Mouse (Mus musculus) left cerebral cortex, postnatal 10 days (tissue): ENCODE data around the gene Slc2a10. TPM values are rescaled to one million over a fixed set of nuclear protein-coding genes. Genes with fewer than 3 reads are reported as not detected.

ENCODE experiments used
- DNase-seq, 2 experiments: peaks; one replicate each; pipeline ENCODE4 v3.0.0; 2021 to 2022; ENCODE audit warnings: low spot score in 2 of 2, mixed read lengths in 1 of 2; ENCODE audit errors: extremely low spot score in 1 of 2
- intact Hi-C: fragments of 180-260 bp; cut with DNase I; formaldehyde crosslinking; loops from one replicate; pipeline ENCODE4 v1.15.1; 2025
- total RNA-seq, 2 experiments: library from RNA; stranded (reverse); gene quantifications; 2 replicates each; pipeline ENCODE4 v1.2.3; 2021

The Slc2a10 gene
- total RNA-seq: 1 to 10 TPM; 1.6 to 1.9 TPM

DNA sequence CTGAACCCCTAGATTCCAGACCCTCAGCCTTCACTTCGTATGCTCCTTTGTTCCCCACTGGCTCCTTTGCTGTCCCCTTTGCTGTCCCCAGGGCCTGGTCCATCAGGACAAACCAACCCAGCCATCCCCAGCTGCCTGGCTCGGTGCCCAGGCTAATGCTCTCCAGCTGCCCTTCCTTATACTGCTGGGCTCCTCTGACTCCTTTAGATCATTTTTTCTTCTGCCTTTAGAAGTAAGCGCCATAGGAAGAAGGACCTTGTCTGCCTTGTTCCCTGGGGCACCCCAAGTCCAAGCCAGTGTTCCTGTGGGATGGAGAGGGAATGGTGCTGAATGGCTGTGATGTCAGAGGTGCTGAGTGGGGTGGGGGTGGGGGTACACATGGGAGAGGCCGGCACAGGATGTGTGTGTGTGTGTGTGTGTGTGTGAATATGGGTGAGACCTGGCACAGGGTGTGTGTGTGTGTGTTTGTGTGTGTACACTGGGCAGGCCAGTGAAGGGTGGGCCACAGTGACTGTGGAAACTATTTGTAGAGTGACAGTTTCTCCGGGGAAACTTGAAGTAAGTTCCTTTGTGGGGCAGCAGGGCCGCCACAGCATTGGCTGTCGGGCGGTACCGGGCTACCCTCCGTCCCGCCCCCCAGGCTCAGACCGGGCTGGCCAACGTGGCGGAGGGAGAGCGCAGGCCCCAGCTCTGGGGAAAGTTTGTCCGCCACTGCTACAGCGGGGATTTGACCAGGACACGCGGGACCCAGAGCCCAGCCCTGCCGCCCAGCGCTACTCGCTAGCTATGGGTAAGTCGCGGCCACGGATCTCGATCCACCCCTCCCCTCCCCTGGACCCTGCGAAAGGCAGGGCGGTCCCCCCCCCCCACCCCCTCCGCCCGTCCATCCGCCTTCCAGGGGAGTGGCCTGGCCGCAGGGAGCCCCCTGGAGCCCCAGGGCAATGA is at the start of gene Slc2a10:
Gene Slc2a10, plus strand, starts transcription at position 529 of the 945 bp plus-strand sequence.
- intact Hi-C loops: no loop called here
- peak in 1 of 2 experiments; percentile 83 for DNase-seq

DNA sequence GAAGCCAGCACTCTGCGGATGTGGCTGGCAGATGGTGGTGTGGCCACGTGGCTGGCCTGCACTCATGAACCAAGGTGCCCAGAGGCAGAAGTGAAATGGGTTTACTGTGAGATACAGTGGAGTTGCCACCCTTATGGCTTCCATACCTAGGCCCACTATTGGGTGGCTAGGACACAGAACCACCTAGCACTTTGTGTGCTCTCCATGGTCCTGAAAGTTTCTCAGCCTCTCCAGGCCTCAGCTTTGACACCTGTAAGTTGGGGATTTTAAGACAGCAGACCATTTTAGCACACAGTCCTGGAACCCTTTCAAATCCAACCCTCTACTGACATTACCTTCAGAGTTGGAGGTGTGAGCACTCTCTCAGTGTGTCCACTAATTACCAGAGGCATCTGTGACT is 46.9 kb upstream of the Slc2a10 start:
- no peak for DNase-seq
- intact Hi-C loops: no loop called here

DNA sequence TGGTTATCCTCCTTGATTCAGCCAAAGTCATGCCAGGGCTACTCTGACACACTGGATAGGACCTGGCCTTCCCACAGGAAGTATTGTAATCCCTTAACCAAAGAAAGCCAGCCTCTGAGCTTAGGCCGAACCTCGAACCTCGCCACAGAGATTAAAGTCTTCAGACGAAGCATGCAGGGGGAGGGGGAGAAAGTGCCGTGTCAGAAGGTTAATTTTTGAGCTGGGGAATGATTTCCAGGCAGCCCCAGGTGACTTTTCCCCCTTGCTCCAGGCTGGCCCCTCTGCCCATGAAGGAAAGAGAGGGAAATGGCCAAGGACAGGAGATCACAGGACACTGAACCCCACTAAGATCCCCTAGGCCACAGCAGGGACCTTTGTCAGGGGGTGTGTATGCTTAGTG is 45.4 kb upstream of the Slc2a10 start:
- intact Hi-C loops: no loop called here
- no peak for DNase-seq

DNA sequence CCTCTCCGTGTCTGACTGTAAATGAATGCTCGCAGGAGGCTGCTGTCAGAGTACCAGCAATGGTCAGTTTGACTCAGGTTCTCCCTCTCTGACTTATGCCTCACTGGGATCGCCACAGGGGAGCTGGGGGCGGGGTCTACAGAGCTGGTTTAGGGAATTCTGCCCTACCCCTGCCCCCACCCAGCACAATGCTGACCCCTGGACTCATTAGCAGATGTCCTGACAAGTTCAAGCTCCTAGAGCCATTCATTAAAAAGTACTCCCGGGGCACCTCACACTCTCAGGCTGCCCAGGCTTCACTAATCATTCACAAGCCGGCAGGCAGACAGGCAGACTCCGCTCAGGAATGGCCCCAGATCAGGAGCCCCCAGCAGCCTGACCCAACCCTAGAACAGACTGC is 43.9 kb upstream of the Slc2a10 start:
- intact Hi-C loops: no loop called here
- no peak for DNase-seq

DNA sequence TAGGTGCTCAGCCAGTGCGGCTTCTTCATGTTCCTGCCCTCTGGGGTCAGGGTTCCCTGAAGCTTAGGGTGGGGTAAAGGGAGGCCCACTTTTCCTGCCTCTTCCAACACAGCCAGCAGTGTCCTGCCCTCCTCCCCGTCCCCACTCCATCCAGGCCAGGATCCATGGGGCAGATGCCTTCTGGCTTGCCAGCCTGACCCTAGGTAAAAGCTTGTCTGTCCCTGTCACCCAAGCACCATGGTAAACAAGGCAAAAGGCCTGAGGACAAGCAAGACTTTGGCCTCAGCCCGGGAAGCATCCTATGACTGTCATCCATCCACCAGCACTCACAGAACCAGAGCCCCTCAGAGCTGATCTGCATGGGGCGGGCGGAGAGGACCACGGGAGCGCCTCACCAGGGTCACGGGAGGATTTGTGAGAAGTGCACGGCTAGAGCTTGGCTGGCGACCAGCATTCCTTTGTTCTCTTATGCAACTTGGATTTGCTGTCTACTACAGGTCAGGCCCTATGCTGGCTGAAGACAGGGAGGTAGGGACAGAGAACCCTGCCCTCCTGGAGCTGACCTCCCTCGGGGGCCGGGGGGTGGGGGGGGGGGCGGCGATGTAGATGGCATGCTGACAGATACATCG is 35.6 kb upstream of the Slc2a10 start:
- peak in 1 of 2 experiments; percentile 78 for DNase-seq
- intact Hi-C loops: no loop called here

DNA sequence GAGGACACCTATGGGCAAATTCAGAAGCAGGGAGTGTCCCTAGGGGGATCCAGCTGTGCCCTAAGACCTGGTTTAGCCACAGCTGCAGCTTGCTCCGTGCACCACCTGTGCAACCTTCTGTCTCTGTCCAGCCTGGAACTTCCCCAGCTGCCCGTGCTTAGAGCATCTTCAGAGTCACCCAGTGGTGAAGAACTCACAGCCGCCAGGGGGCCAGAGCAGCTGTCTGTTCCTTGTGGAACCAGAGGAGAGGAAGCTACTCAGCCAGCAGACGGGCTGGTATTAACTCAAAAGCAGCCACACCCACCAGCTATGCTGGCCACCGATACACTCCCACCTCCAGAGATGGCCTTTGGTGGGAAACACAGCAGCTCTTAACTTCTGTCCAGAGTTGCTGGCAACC is 33.4 kb upstream of the Slc2a10 start:
- intact Hi-C loops: no loop called here
- DNase-seq: peak in 1 of 2 experiments; percentile 66

DNA sequence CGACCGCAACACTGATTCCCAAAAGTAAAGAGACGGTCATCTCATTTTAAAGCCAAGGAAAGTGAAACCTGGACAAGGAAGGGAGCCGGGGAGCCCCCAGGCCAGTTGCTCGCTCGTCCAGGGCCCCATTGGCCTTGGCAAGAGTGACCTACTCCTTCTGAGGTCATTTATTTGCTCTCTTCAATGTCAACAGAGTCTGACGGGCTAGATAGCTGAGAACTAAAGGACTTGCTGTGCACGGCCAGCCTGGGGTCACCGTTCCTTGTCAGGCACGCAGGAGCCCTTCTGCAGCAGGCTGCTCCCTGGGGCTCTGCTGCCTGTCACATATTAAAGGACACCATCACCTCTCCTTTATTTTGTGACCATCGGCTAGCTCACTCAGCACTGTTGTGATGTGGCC is 31.6 kb upstream of the Slc2a10 start:
- intact Hi-C loops: no loop called here
- no peak for DNase-seq

DNA sequence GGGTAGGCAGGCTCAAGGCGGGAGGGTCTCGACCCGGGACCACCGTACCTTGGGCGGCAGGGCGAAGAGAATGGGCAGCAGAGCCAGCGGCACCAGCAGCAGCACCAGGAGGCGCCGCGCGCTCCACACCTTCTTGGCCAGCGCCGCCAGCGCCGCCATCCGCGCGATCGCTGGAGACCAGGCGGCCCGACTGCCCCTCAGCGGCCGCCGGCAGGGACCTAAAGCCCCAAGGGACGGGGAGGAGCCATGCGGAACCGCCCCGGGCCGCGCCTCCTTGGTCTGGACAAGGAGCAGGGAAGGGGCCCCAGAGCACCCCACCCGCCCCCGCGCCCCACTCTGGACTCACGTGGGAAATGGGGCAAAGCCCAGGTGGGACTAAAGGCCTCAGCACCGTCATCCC is 30.6 kb upstream of the Slc2a10 start, which contains the start of gene Slc13a3:
Gene Slc13a3, minus strand, starts transcription at position 228 of the 400 bp plus-strand sequence.
- peak in 1 of 2 experiments; percentile 74 for DNase-seq

DNA sequence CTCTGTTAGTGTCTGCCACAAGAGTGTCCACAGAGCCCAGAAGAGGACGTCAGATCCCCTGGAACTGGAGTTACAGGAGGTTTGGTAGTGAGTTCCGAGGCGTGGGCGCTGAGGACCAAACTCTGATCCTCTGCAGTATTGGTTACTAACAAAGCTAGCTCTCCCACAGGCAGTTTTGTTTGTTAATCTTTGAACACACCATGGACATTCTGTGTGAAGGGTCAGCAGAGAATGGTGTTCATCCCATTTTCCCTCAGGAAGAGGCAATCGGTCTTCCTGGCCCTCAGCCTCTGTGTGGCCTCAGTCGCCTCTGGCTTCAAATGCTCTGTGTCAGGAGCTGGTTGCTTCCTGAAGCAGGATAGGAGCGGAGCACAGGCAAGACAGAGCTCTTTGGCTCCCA is 28.2 kb upstream of the Slc2a10 start:
- DNase-seq: no peak
- intact Hi-C loops: no loop called here

More for the DNA sequence above, 30.6 kb upstream of the Slc2a10 start, which contains the start of gene Slc13a3:
- intact Hi-C loops: no loop called here

DNA sequence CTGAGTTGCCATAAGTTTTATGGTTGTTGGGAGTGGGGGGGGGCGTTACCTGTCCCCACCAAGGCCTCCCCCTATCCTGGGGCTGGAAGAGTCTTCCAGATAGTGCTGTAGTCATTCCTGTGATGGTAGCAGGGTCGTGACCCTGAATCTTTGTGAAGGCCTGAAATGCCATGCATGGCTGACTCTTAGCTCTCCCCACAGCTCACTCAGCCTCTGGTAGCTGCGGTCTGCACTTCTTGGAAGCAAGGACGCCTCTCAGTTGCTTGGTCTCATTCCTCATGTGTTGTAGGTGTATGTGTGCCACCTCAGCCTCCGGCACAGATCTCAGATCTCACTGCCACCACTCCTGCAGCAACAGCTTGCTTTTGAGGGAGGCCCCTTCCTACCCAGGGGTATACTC is 27.7 kb upstream of the Slc2a10 start:
- intact Hi-C loops: no loop called here
- no peak for DNase-seq

DNA sequence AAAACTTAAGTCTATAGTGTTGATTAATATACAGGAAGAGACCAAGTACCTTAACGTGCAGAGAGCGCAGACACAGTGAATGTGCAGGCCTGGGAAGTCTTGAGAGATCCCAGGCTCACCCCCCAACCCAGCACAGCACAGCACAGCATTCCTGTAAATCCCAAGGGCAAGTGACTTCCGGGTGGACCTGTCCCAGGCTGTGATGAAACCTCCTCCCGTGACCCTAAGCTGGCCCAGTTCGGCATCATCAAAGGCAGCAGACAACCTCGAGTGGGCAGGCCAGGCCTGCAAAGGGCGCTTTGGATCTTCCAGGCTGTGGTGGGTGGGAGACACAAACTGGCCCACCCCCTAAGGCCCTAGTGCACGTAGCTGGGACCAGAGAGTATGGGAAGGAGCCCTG is 21.6 kb upstream of the Slc2a10 start:
- peak in 1 of 2 experiments; percentile 64 for DNase-seq
- intact Hi-C loops: loop anchor here (10.0 kb wide), 1 partner anchor 407 kb away; no protein-coding TSS in a partner anchor

DNA sequence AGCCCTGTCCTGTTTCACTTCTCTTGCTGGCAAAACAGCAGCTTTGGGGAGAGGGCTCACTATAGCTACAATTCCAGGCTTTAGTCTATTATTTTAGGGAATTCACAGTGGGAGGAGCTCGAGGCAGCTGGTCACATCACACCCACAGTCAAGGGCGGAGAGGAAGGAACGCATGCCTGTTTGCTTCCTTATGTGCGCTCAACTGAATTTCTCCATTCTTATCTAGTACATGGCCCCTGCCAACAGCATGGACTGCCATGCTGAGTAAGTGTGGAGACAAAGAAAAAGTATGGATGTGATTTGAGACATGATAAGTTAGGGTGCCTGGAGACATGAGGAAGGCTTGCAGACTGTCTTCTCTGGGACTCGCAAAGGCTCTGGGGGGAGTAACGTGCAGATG is 19.4 kb upstream of the Slc2a10 start:
- intact Hi-C loops: loop anchor here (10.0 kb wide), 1 partner anchor 409 kb away; no protein-coding TSS in a partner anchor
- DNase-seq: no peak

DNA sequence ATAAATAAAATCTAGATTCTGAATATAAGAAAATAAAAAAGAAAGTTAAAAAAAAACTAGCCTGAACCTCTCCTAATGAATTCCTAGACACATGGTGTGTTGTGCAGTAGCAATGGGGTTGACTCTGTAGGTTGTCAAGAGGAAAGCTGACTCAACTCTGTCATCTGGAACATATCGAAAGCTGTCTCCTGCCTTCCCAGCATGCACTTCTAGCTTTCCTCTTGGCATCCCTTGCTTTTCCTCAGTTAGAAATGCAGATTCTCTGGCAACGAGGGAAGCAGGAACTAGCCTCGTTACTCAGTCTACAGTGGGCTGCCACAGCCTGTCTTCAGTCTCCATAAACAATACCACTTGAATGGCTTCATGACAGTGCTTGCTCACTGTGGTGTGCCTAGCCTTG is 17.8 kb upstream of the Slc2a10 start:
- intact Hi-C loops: loop anchor here (5.0 to 10.0 kb wide), 2 partner anchors 94 to 411 kb away; no protein-coding TSS in a partner anchor

DNA sequence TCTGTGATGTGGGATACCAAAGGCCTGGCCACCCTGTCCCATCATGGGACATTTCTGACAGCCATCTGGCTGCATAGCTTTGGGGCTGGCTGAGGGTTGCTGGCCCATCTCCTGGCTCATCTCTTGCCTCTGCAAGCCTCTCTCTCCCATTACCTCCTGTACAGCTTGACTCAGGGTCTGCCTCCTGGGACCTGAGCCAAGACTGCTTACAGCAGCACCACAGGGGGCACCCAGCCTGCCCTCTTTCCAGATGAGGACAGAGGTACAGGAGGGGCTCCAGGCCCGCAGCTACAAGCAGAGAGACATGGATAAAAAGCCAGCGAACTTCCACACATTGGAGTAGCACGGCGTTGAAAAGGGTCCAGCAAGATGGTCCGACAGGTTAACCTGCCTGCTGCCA is 17.2 kb upstream of the Slc2a10 start:
- intact Hi-C loops: loop anchor here (5.0 to 10.0 kb wide), 2 partner anchors 94 to 412 kb away; no protein-coding TSS in a partner anchor
- DNase-seq: peak in 1 of 2 experiments; percentile 66

More for the DNA sequence above, 17.8 kb upstream of the Slc2a10 start:
- no peak for DNase-seq

DNA sequence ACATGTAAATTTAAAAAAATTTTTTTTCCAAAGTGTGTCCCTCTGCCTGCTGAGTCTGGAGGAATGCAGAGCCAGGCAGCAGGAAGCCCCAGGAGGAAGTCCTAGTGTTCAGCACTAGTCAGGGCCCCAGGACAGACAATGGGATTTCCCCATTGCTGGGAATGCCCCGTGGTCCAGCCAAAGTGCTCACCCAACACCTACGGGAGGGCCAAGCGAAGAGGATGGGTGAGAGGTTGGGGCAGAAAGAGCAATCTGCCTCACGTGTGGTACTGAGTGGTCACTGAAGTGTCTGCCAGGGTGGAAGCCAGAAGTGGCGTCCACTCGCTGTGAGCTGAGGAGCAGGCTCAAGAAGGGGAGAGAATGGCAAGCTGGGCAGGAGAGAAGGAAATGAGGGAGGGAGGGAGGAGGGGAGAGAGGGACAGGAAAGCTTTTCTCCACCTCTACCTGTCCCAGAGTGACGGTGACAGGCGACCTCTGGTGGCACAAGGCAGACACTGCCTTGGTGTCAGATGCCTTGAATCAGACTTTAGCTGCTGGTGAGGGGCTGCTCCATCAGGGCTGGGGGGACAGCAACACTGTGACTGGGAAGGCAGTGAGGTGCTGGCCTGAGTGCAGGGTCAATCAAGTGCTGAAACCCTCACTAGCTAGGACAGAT is 16.6 kb upstream of the Slc2a10 start:
- DNase-seq: peak; percentile 53 to 70
- intact Hi-C loops: loop anchor here (5.0 to 10.0 kb wide), 2 partner anchors 95 to 412 kb away; no protein-coding TSS in a partner anchor

DNA sequence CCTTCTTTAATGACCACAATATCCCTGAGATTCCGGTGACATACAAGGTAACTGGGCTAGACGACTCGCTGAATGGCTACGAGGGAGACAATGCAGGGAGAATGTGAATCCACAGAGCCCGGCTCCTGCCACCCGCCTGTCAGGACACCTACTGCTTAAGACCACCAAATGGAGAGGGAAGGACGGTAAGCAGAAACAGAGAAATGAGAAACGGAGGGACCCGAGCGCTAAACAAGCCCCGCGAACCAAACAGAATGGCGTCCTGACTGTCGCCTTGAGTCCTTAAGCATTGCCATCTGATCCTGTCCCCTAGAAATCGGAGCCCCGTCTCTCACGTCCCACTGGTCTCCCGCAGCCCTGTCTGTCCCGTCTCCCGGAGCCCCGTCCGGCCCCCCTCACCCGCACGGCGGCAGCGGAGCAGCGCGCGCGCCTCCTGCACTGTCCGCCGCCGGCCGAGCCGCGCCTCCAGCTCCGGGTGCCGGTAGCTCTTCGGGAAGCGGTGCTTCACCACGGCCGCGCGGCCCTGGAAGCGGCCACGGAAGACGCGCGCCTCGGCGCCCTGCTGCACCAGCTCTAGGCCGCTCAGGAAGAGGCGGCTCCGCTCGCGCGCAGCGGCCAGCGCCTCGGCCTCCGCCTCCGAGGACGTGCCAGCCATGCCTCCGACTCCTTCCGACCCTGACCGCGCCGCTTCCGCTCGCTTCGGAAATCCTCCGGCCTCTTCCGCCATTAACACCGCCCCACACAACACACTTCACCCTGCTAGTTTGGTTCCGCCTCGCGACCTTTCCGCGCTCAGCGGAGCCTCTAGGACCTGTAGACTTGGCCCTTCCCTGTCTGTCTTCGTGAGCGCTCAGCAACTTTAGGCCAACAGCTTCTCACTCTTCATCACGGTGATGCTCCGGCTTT is 10.7 kb upstream of the Slc2a10 start, which contains the start of gene Trp53rka:
Gene Trp53rka, minus strand, starts transcription at position 677 of the 906 bp plus-strand sequence.
- peak; percentile 73 to 90 for DNase-seq
- intact Hi-C loops: no loop called here

DNA sequence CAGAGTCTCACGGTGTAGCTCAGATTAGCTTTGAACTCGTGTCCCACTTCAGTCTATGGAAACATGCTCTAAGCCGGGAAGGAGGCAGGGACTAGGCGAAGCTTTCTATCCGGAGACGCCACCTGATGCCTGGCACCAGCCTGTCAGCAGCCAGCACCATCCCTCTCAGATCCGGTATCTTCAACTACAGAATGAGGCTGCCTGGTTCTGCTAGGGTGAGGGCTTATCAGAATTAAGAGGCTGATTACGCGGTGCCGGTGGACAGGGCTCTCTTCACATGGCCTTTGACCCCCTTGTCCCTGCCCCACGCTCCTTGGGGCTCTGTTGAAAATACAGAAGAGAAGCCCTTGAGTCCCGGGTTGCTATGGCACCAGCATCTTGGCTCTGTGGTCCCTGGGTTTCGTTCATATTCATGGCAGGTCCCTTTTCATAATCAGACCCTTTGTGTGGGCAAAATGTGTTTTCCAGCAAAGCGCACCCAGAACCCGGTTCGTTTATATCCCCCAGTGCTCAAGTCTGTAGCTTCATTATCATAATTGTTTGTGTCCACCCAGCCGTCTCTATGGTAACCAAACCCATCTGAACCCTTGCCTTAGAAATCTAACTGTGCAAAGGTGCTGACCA is 9.9 kb upstream of the Slc2a10 start:
- peak; percentile 47 to 67 for DNase-seq
- intact Hi-C loops: no loop called here
